Mouse (Mus musculus): Measurements from ENCODE around the gene Iqcf4. TPM values are rescaled to one million over a fixed set of nuclear protein-coding genes. Genes with fewer than 3 reads are reported as not detected.

Iqcf4 gene
- polyA plus RNA-seq, 1 experiment from 2014 or later: not detected

GRCm38 (mm10) chr9:106573366-106573765 lies 2.6 kb upstream of the Iqcf4 start:
- no peaks in the 10 kb centered on the region for H3K36me3 ChIP-seq (replicated peaks)
- H3K27me3 ChIP-seq (ENCODE audit: poor library complexity, severe bottlenecking): no peaks in the 10 kb centered on the region
- DNase-seq (ENCODE audit: extremely low spot score, low spot score): no peak
- no peak overlapping the region for H3K27ac ChIP-seq
- 87% methylated on average over 5 of the region's 5 CpGs for WGBS
- H3K4me1 ChIP-seq: no peaks in the 10 kb centered on the region
- H3K4me3 ChIP-seq: no peak overlapping the region
- no peaks in the 10 kb centered on the region for H3K9me3 ChIP-seq

DNA sequence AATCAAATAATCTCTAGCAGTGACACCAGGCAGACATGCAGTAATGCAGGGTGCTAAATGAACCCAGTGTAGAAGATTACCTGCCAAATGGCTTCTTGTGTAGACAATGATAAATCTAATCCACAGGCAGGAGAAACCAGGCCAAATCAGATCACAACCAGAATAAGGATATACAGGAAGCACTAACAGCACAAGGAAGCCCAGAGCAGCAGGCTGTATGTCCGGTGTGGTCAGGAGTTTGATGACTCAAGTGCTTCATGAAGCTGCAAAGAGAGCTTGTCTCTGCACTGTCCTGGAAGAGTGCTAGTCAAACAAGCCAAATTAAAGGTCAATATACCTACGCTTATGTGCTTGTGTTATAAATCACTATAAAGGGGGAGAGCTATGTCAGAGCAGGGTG lies 1.4 kb upstream of the Iqcf4 start:
- WGBS: 95% methylated on average over 2 of the region's 2 CpGs
- Histone ChIP-seq H3K27me3 (ENCODE audit: poor library complexity, severe bottlenecking) (no peaks in the 10 kb centered on the region), H3K27ac (no peak overlapping the region), H3K36me3 (replicated peaks) (no peaks in the 10 kb centered on the region), H3K9me3 (no peaks in the 10 kb centered on the region), H3K4me1 (no peaks in the 10 kb centered on the region), H3K4me3 (no peak overlapping the region)
- no peak for DNase-seq (ENCODE audit: extremely low spot score, low spot score)

DNA sequence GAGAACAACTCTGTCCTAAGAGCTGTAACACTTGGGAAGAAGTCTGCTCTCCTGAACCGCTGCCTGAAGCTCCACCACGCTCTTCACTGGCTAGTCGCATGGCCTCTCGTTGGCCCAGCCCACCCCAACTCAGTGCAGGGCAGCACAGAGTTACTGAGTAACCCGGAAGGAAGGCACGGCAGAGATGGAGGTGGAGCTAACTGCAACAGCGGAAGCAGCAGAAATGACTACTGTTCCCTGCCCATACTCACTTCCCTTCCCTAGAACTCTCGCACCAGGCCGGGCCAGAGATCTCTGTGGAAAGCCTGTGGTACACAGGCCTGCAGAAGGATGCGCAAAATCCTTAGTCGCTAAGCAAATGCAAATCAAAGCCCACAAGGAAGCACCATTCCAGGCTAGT lies 4.4 kb downstream of the Iqcf4 start:
- no peak overlapping the region for H3K4me3 ChIP-seq

GRCm38 (mm10) chr9:106564025-106564424 lies 6.8 kb downstream of the Iqcf4 start:
- Histone ChIP-seq H3K36me3 (replicated peaks) (no peaks in the 10 kb centered on the region), H3K27ac (no peak overlapping the region), H3K27me3 (ENCODE audit: poor library complexity, severe bottlenecking) (no peaks in the 10 kb centered on the region), H3K4me1 (no peaks in the 10 kb centered on the region), H3K4me3 (no peak overlapping the region), H3K9me3 (no peaks in the 10 kb centered on the region)
- WGBS: 76% methylated on average over 8 of the region's 8 CpGs
- DNase-seq (ENCODE audit: extremely low spot score, low spot score): no peak

More for the DNA sequence above, 4.4 kb downstream of the Iqcf4 start:
- DNase-seq (ENCODE audit: extremely low spot score, low spot score): no peak
- Histone ChIP-seq H3K9me3 (no peaks in the 10 kb centered on the region), H3K27ac (no peak overlapping the region), H3K27me3 (ENCODE audit: poor library complexity, severe bottlenecking) (no peaks in the 10 kb centered on the region), H3K36me3 (replicated peaks) (no peaks in the 10 kb centered on the region), H3K4me1 (no peaks in the 10 kb centered on the region)
- WGBS: 74% methylated on average over 11 of the region's 11 CpGs

- DNase-seq (ENCODE audit: extremely low spot score, low spot score): no peak
- no peaks in the 10 kb centered on the region for H3K36me3 ChIP-seq (replicated peaks)
- no peak overlapping the region for H3K27ac ChIP-seq
- H3K27me3 ChIP-seq (ENCODE audit: poor library complexity, severe bottlenecking): no peaks in the 10 kb centered on the region
- no peak overlapping the region for H3K4me3 ChIP-seq
- no peaks in the 10 kb centered on the region for H3K9me3 ChIP-seq
- no peaks in the 10 kb centered on the region for H3K4me1 ChIP-seq
- 94% methylated on average over 11 of the region's 11 CpGs for WGBS
Measured at GRCm38 (mm10) chr9:106562291-106562690, 8.5 kb downstream of the Iqcf4 start.

DNA sequence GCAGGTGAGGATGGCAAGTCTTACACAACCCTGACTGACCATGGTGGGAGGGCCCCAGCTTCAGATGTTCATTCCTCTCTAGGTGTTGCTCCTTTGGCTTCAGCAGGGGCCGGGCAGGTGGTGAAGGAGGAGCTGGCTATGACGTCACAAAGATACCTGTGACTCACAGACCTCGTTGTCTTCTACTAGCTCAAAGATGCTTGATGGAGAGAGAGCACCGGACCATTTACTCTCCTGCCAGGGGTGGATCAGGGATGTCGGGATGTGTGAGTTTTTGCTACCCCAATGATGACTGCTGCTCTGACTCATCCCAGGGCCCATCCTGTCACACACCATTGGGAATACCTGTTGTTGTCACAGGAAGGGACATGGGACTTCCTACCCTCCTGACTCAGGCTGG lies 9.3 kb downstream of the Iqcf4 start, which contains the start of gene Iqcf3:
Iqcf3 (minus strand) TSS at position 101 of the 400 bp plus-strand sequence.
- WGBS: 92% methylated on average over 5 of the region's 5 CpGs
- H3K27me3 ChIP-seq (ENCODE audit: poor library complexity, severe bottlenecking): no peaks in the 10 kb centered on the region
- no peaks in the 10 kb centered on the region for H3K9me3 ChIP-seq

DNA sequence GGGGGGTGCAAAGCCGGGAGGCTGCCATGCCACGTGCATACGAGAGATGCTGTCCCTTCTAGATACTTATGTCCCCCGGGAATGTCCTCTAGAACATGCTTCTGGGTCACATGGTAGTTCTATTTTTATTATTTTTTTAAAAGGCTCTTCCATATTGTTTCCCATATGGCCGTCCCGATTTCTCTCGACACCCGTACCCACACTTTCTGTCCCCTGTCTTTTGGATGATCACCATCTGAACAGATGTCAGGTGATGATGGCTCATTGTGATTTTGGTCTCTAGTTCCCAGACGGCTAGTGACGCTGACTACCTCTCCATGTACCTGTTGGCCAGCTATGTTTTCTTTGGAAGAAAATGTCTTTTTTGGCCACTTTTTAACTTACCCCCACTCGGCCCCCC lies 35.8 kb downstream of the Iqcf4 start:
- Histone ChIP-seq H3K9me3 (no peaks in the 10 kb centered on the region; the same call in 1 of the 2 replicates), H3K27me3 (ENCODE audit: poor library complexity, severe bottlenecking) (no peaks in the 10 kb centered on the region), H3K4me1 (no peaks in the 10 kb centered on the region), H3K36me3 (replicated peaks) (no peaks in the 10 kb centered on the region), H3K4me3 (no peak overlapping the region), H3K27ac (no peak overlapping the region)
- 91% methylated on average over 11 of the region's 11 CpGs for WGBS
- no peak for DNase-seq (ENCODE audit: extremely low spot score, low spot score)

More for the DNA sequence above, 9.3 kb downstream of the Iqcf4 start, which contains the start of gene Iqcf3:
- DNase-seq (ENCODE audit: extremely low spot score, low spot score): no peak
- no peak within 1 kb of the TSS for H3K4me3 ChIP-seq
- H3K27ac ChIP-seq: no peak within 1 kb of the TSS
- no peaks in the 10 kb centered on the region for H3K4me1 ChIP-seq
- H3K36me3 ChIP-seq (replicated peaks): no peaks in the 10 kb centered on the region

DNA sequence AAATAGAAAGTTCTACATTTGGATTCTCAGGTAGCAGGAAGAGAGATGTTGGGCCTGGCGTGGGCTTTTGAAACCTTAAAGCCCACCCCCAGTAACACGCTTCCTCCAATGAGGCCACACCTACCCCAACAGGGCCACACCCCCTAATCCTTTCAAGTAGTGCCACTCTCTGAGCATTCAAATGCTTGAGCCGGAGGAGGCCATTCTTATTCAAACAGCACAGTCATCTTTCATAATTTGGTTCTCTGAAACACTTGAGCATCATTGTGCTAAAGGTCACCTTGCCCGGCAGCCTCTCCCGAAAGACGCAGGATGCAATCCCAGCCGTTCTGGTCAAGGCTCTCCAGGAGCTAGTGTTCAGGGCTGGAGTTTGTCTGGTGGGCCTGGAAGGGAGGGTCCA lies 36.5 kb downstream of the Iqcf4 start:
- H3K4me3 ChIP-seq: no peak overlapping the region
- H3K27ac ChIP-seq: no peak overlapping the region
- H3K9me3 ChIP-seq: no peaks in the 10 kb centered on the region
- no peaks in the 10 kb centered on the region for H3K27me3 ChIP-seq (ENCODE audit: poor library complexity, severe bottlenecking)
- 94% methylated on average over 7 of the region's 7 CpGs for WGBS
- no peaks in the 10 kb centered on the region for H3K4me1 ChIP-seq
- DNase-seq (ENCODE audit: extremely low spot score, low spot score): no peak
- H3K36me3 ChIP-seq (replicated peaks): no peaks in the 10 kb centered on the region

DNA sequence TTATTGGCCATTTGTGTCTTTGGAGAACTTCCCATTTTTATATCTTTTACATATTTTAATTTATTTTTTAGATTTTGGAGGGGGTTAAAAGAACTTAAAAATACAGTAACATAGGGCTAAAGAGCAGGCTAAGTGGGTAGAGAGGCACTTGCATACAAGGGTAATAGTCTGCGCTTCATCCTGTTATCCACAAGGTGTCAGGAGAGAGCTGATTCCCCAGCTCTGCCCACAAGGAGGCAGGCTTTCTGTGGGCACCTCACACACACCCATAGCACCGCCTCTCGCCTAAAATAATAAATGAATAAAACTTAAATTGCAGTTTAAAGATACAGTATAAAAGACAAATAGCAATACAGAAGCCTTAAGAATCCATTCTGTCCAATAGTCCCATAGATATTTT lies 39.0 kb downstream of the Iqcf4 start:
- 26% methylated on average over 3 of the region's 3 CpGs for WGBS
- peak; percentile 21 for DNase-seq (ENCODE audit: extremely low spot score, low spot score)
- no peaks in the 10 kb centered on the region for H3K4me1 ChIP-seq

GRCm38 (mm10) chr9:106519909-106520308 lies 50.9 kb downstream of the Iqcf4 start:
- Histone ChIP-seq H3K4me3 (no peak overlapping the region), H3K4me1 (no peaks in the 10 kb centered on the region), H3K36me3 (replicated peaks) (no peaks in the 10 kb centered on the region), H3K9me3 (no peaks in the 10 kb centered on the region), H3K27ac (no peak overlapping the region), H3K27me3 (ENCODE audit: poor library complexity, severe bottlenecking) (no peaks in the 10 kb centered on the region)
- no peak for DNase-seq (ENCODE audit: extremely low spot score, low spot score)
- 84% methylated on average over 8 of the region's 8 CpGs for WGBS

More for the DNA sequence above, 39.0 kb downstream of the Iqcf4 start:
- no peaks in the 10 kb centered on the region for H3K9me3 ChIP-seq
- H3K27me3 ChIP-seq (ENCODE audit: poor library complexity, severe bottlenecking): no peaks in the 10 kb centered on the region
- no peak overlapping the region for H3K4me3 ChIP-seq
- H3K27ac ChIP-seq: no peak overlapping the region
- no peaks in the 10 kb centered on the region for H3K36me3 ChIP-seq (replicated peaks)

DNA sequence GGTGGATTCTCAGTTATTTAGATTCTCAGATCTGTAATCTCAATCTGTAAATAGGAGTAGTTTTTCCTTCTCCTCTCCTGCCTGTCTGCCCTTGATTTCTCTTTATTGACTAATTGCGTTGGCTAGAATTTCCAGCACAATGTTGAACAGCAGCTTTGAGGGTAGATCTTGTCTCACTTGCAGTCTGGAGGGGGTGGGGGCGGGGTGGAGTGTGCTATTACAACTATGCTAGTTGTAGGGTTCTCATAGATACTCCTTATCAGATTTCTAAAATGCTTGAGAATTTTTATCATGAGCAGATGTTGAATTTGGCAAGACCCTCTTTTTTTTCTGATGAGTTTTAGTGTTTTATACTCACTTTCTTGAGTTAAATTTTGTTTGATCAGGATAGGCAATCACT lies 51.4 kb downstream of the Iqcf4 start:
- H3K4me1 ChIP-seq: no peaks in the 10 kb centered on the region
- H3K27me3 ChIP-seq (ENCODE audit: poor library complexity, severe bottlenecking): no peaks in the 10 kb centered on the region
- no peak overlapping the region for H3K27ac ChIP-seq
- no peaks in the 10 kb centered on the region for H3K36me3 ChIP-seq (replicated peaks)
- no peaks in the 10 kb centered on the region for H3K9me3 ChIP-seq
- WGBS: 83% methylated on average over 2 of the region's 2 CpGs
- no peak overlapping the region for H3K4me3 ChIP-seq
- no peak for DNase-seq (ENCODE audit: extremely low spot score, low spot score)

Other genes starting within 250 kb of the Iqcf4 start
- gene Dusp7, start 202.4 kb downstream of the Iqcf4 start, polyA plus RNA-seq (2016; fragmentation: Nextera tagmentation; extraction: Ambion mirVana): 17.6 and 18.9 TPM in 2 replicates
- 1,043 and 1,081 TPM in 2 replicates for gene Rpl29, start 141.5 kb downstream of the Iqcf4 start, polyA plus RNA-seq (2016; fragmentation: Nextera tagmentation; extraction: Ambion mirVana)
- 45.6 and 51.3 TPM in 2 replicates for gene Acy1, start 132.7 kb downstream of the Iqcf4 start, polyA plus RNA-seq (2016; fragmentation: Nextera tagmentation; extraction: Ambion mirVana)
- 4.4 and 6.0 TPM in 2 replicates for gene Abhd14b, start 123.5 kb downstream of the Iqcf4 start, polyA plus RNA-seq (2016; fragmentation: Nextera tagmentation; extraction: Ambion mirVana)
- 40.7 and 42.8 TPM in 2 replicates for gene Abhd14a, start 123.3 kb downstream of the Iqcf4 start, polyA plus RNA-seq (2016; fragmentation: Nextera tagmentation; extraction: Ambion mirVana)
- 337 and 351 TPM in 2 replicates for gene Pcbp4, start 117.7 kb downstream of the Iqcf4 start, polyA plus RNA-seq (2016; fragmentation: Nextera tagmentation; extraction: Ambion mirVana)
- gene Gpr62, start 105.1 kb downstream of the Iqcf4 start, polyA plus RNA-seq (2016; fragmentation: Nextera tagmentation; extraction: Ambion mirVana): 0.10 and 0.27 TPM in 2 replicates
- 85.2 and 91.4 TPM in 2 replicates for gene Rrp9, start 95.0 kb downstream of the Iqcf4 start, polyA plus RNA-seq (2016; fragmentation: Nextera tagmentation; extraction: Ambion mirVana)
- gene Parp3, start 94.0 kb downstream of the Iqcf4 start, polyA plus RNA-seq (2016; fragmentation: Nextera tagmentation; extraction: Ambion mirVana): 2.1 and 2.6 TPM in 2 replicates
- gene Iqcf1, start 71.0 kb downstream of the Iqcf4 start, polyA plus RNA-seq (2016; fragmentation: Nextera tagmentation; extraction: Ambion mirVana): not detected in 2 replicates
- gene Iqcf5, start 56.4 kb downstream of the Iqcf4 start, polyA plus RNA-seq (2016; fragmentation: Nextera tagmentation; extraction: Ambion mirVana): not detected in 2 replicates
- gene Iqcf3, start 9.4 kb downstream of the Iqcf4 start, polyA plus RNA-seq (2016; fragmentation: Nextera tagmentation; extraction: Ambion mirVana): not detected in 2 replicates
- gene Iqcf6, start 55.6 kb upstream of the Iqcf4 start, polyA plus RNA-seq (2016; fragmentation: Nextera tagmentation; extraction: Ambion mirVana): not detected in 2 replicates
- gene Grm2, start 85.1 kb upstream of the Iqcf4 start, polyA plus RNA-seq (2016; fragmentation: Nextera tagmentation; extraction: Ambion mirVana): 1.1 and 1.3 TPM in 2 replicates
- 25.6 and 26.5 TPM in 2 replicates for gene Tex264, start 114.9 kb upstream of the Iqcf4 start, polyA plus RNA-seq (2016; fragmentation: Nextera tagmentation; extraction: Ambion mirVana)
- gene Rad54l2, start 218.2 kb upstream of the Iqcf4 start, polyA plus RNA-seq (2016; fragmentation: Nextera tagmentation; extraction: Ambion mirVana): 9.2 and 9.8 TPM in 2 replicates

Data from forebrain, embryonic 10.5 days (tissue).